Mouse (Mus musculus) lung, embryonic 15.5 days (tissue): ENCODE measurements around the gene Tmem242. TPM values are rescaled to one million over a fixed set of nuclear protein-coding genes. Genes with fewer than 3 reads are reported as not detected.
A peak's percentile ranks its signal among the peaks of the same experiment; 100 is the strongest.

Source experiments
- ATAC-seq: fragments of 200-750 bp; cut with Nextera tagmentation; 2 replicates; pipeline ENCODE4 v1.8.0; 2017; ENCODE audit warnings: moderate number of reproducible peaks, borderline replicate concordance; ENCODE audit not compliant: low FRiP score, low TSS enrichment; ENCODE audit errors: extremely low read depth
- H3K27ac ChIP-seq: fragments of 300-500 bp; sonication (generic); 2 replicates; pipeline ENCODE4 v1.5.1; 2015; ENCODE audit warnings: moderate library complexity, mild to moderate bottlenecking, inconsistent platforms
- H3K27me3 ChIP-seq: fragments of 300-500 bp; sonication (generic); 2 replicates; pipeline ENCODE4 v1.6.1; 2015; ENCODE audit warnings: inconsistent platforms
- H3K36me3 ChIP-seq: fragments of 300-500 bp; sonication (generic); 2 replicates; pipeline ENCODE4 v1.6.1; 2015; ENCODE audit warnings: inconsistent platforms
- H3K4me1 ChIP-seq: fragments of 300-500 bp; sonication (generic); 2 replicates; pipeline ENCODE4 v1.6.1; 2015; ENCODE audit warnings: inconsistent platforms
- H3K4me2 ChIP-seq: fragments of 300-500 bp; sonication (generic); 2 replicates; pipeline ENCODE4 v1.6.1; 2015; ENCODE audit warnings: inconsistent platforms, mild to moderate bottlenecking, moderate library complexity
- H3K4me3 ChIP-seq: fragments of 300-500 bp; sonication (generic); 2 replicates; pipeline ENCODE4 v1.5.1; 2015; ENCODE audit warnings: mild to moderate bottlenecking, inconsistent platforms
- H3K9ac ChIP-seq: fragments of 300-500 bp; sonication (generic); 2 replicates; pipeline ENCODE4 v1.6.1; 2015; ENCODE audit warnings: inconsistent platforms
- H3K9me3 ChIP-seq: fragments of 300-500 bp; sonication (generic); 2 replicates; pipeline ENCODE4 v1.6.1; 2016; ENCODE audit warnings: inconsistent platforms
- WGBS: fragments of 180-500 bp; shearing (Covaris S2); methylation state at CpG from one replicate; pipeline ENCODE4 v1.1.7; 2015; 5-methylcytosine and 5-hydroxymethylcytosine counted together
- polyA plus RNA-seq: library from polyadenylated mRNA; unstranded; fragments of >200 nt; fragmentation: Nextera tagmentation; extraction: Ambion mirVana; gene quantifications from 2 replicates; pipeline ENCODE4 v1.2.1, GENCODE M21; 2015

Gene Tmem242
- polyA plus RNA-seq, 1 experiment from 2014 or later: 118 TPM

- Histone ChIP-seq H3K9ac (no peak overlapping the region), H3K36me3 (peaks cover 22% of the 10 kb centered on the region), H3K9me3 (no peaks in the 10 kb centered on the region), H3K27ac (no peak overlapping the region), H3K27me3 (no peaks in the 10 kb centered on the region), H3K4me1 (no peaks in the 10 kb centered on the region), H3K4me3 (no peak overlapping the region), H3K4me2 (no peak overlapping the region)
- no peak for ATAC-seq
- WGBS: 69% methylated on average over 13 of the region's 13 CpGs
These were observed 26.7 kb downstream of the Tmem242 start for GRCm38 (mm10) chr17:5413350-5413749.

- no peak overlapping the region for H3K4me2 ChIP-seq
- peaks cover 17% of the 10 kb centered on the region for H3K36me3 ChIP-seq
- H3K4me3 ChIP-seq: no peak overlapping the region
- no peak overlapping the region for H3K27ac ChIP-seq
- H3K9me3 ChIP-seq: no peaks in the 10 kb centered on the region
- no peak for ATAC-seq
- H3K9ac ChIP-seq: no peak overlapping the region
- no peaks in the 10 kb centered on the region for H3K4me1 ChIP-seq
- H3K27me3 ChIP-seq: no peaks in the 10 kb centered on the region
- 77% methylated on average over 7 of the region's 7 CpGs for WGBS
These were observed 27.3 kb downstream of the Tmem242 start for GRCm38 (mm10) chr17:5412740-5413139.

- H3K9ac ChIP-seq: no peak overlapping the region
- 90% methylated on average over 8 of the region's 8 CpGs for WGBS
- ATAC-seq: no peak
These were observed 27.8 kb downstream of the Tmem242 start for GRCm38 (mm10) chr17:5412301-5412700.

GRCm38 (mm10) chr17:5411205-5411604 is 28.9 kb downstream of the Tmem242 start:
- Histone ChIP-seq H3K4me1 (0 out of 2 replicates have a peak, but pooled peaks cover 4% of the 10 kb centered on the region), H3K27me3 (no peaks in the 10 kb centered on the region; the same call in 1 of the 2 replicates), H3K4me3 (no peak overlapping the region), H3K27ac (no peak overlapping the region), H3K4me2 (no peak overlapping the region), H3K9ac (no peak overlapping the region), H3K36me3 (peaks cover 7% of the 10 kb centered on the region), H3K9me3 (no peaks in the 10 kb centered on the region)
- ATAC-seq: no peak
- WGBS: 89% methylated on average over 17 of the region's 17 CpGs

More at GRCm38 (mm10) chr17:5412301-5412700, 27.8 kb downstream of the Tmem242 start:
- no peak overlapping the region for H3K4me3 ChIP-seq
- H3K27ac ChIP-seq: no peak overlapping the region
- H3K27me3 ChIP-seq: no peaks in the 10 kb centered on the region
- H3K4me1 ChIP-seq: 0 out of 2 replicates have a peak, but pooled peaks cover 3% of the 10 kb centered on the region
- peaks cover 12% of the 10 kb centered on the region for H3K36me3 ChIP-seq
- H3K9me3 ChIP-seq: no peaks in the 10 kb centered on the region
- no peak overlapping the region for H3K4me2 ChIP-seq

GRCm38 (mm10) chr17:5410336-5410735 is 29.7 kb downstream of the Tmem242 start:
- H3K27me3 ChIP-seq: peaks cover 6% of the 10 kb centered on the region; the same call in 1 of the 2 replicates
- 84% methylated on average over 4 of the region's 4 CpGs for WGBS

GRCm38 (mm10) chr17:5407030-5407429 is 33.0 kb downstream of the Tmem242 start:
- no peak overlapping the region for H3K9ac ChIP-seq
- H3K27me3 ChIP-seq: peaks cover 27% of the 10 kb centered on the region
- H3K4me3 ChIP-seq: no peak overlapping the region
- H3K27ac ChIP-seq: no peak overlapping the region
- H3K36me3 ChIP-seq: peaks cover 7% of the 10 kb centered on the region
- no peaks in the 10 kb centered on the region for H3K9me3 ChIP-seq
- 43% methylated on average over 6 of the region's 6 CpGs for WGBS
- peak overlapping the region; percentile 10; the same call in 1 of the 2 replicates for H3K4me2 ChIP-seq
- ATAC-seq: no peak
- peaks cover 12% of the 10 kb centered on the region for H3K4me1 ChIP-seq

More at GRCm38 (mm10) chr17:5410336-5410735, 29.7 kb downstream of the Tmem242 start:
- no peak overlapping the region for H3K4me2 ChIP-seq
- H3K27ac ChIP-seq: no peak overlapping the region
- no peak for ATAC-seq
- peaks cover 7% of the 10 kb centered on the region for H3K36me3 ChIP-seq
- 0 out of 2 replicates have a peak, but pooled peaks cover 4% of the 10 kb centered on the region for H3K4me1 ChIP-seq
- H3K9me3 ChIP-seq: no peaks in the 10 kb centered on the region
- H3K4me3 ChIP-seq: no peak overlapping the region
- no peak overlapping the region for H3K9ac ChIP-seq

GRCm38 (mm10) chr17:5406566-5406965 is 33.5 kb downstream of the Tmem242 start:
- ATAC-seq: no peak
- Histone ChIP-seq H3K4me3 (no peak overlapping the region), H3K9me3 (no peaks in the 10 kb centered on the region), H3K27ac (no peak overlapping the region), H3K27me3 (peaks cover 27% of the 10 kb centered on the region), H3K9ac (no peak overlapping the region), H3K4me1 (peaks cover 14% of the 10 kb centered on the region), H3K4me2 (peak overlapping the region; percentile 10; the same call in 1 of the 2 replicates), H3K36me3 (peaks cover 7% of the 10 kb centered on the region)
- 33% methylated on average over 10 of the region's 10 CpGs for WGBS

GRCm38 (mm10) chr17:5403885-5404284 is 36.2 kb downstream of the Tmem242 start:
- Histone ChIP-seq H3K27me3 (peaks cover 27% of the 10 kb centered on the region), H3K4me3 (no peak overlapping the region), H3K9ac (no peak overlapping the region), H3K4me2 (no peak overlapping the region), H3K27ac (no peak overlapping the region), H3K36me3 (no peaks in the 10 kb centered on the region), H3K4me1 (peaks cover 14% of the 10 kb centered on the region), H3K9me3 (no peaks in the 10 kb centered on the region)
- WGBS: 78% methylated on average over 6 of the region's 6 CpGs
- no peak for ATAC-seq

GRCm38 (mm10) chr17:5402624-5403023 is 37.4 kb downstream of the Tmem242 start:
- Histone ChIP-seq H3K9me3 (no peaks in the 10 kb centered on the region), H3K27me3 (peaks cover 30% of the 10 kb centered on the region), H3K36me3 (no peaks in the 10 kb centered on the region), H3K27ac (no peak overlapping the region), H3K9ac (no peak overlapping the region), H3K4me2 (peak overlapping the region; percentile 38; the same call in 1 of the 2 replicates), H3K4me3 (no peak overlapping the region), H3K4me1 (peaks cover 14% of the 10 kb centered on the region)
- peak; percentile 80 for ATAC-seq
- WGBS: 36% methylated on average over 8 of the region's 8 CpGs

- Histone ChIP-seq H3K36me3 (no peaks in the 10 kb centered on the region), H3K9ac (no peak overlapping the region), H3K27ac (no peak overlapping the region), H3K4me3 (no peak overlapping the region), H3K9me3 (no peaks in the 10 kb centered on the region), H3K27me3 (peaks cover 30% of the 10 kb centered on the region), H3K4me2 (peak overlapping the region; percentile 38), H3K4me1 (peaks cover 13% of the 10 kb centered on the region)
- peak; percentile 68 for ATAC-seq
- whole genome bisulfite sequencing: 11% methylated on average over 9 of the region's 9 CpGs
These were observed 38.0 kb downstream of the Tmem242 start for GRCm38 (mm10) chr17:5402069-5402468.

- Histone ChIP-seq H3K27ac (no peak overlapping the region), H3K4me2 (no peak overlapping the region), H3K4me3 (no peak overlapping the region), H3K9ac (no peak overlapping the region), H3K4me1 (peaks cover 14% of the 10 kb centered on the region), H3K9me3 (no peaks in the 10 kb centered on the region), H3K36me3 (no peaks in the 10 kb centered on the region), H3K27me3 (peaks cover 30% of the 10 kb centered on the region)
- no peak for ATAC-seq
- WGBS: 85% methylated on average over 10 of the region's 10 CpGs
These were observed 38.8 kb downstream of the Tmem242 start for GRCm38 (mm10) chr17:5401288-5401687.

- WGBS: 60% methylated on average over 14 of the region's 14 CpGs
- no peak overlapping the region for H3K4me3 ChIP-seq
- no peak overlapping the region for H3K9ac ChIP-seq
- peaks cover 14% of the 10 kb centered on the region for H3K4me1 ChIP-seq
- no peak overlapping the region for H3K27ac ChIP-seq
- no peaks in the 10 kb centered on the region for H3K9me3 ChIP-seq
- H3K36me3 ChIP-seq: no peaks in the 10 kb centered on the region
- ATAC-seq: no peak
- H3K4me2 ChIP-seq: no peak overlapping the region
- peaks cover 26% of the 10 kb centered on the region for H3K27me3 ChIP-seq
These were observed 39.5 kb downstream of the Tmem242 start for GRCm38 (mm10) chr17:5400435-5401090.
